Mouse (Mus musculus): ENCODE measurements around the gene Ednrb. TPM values are rescaled to one million over a fixed set of nuclear protein-coding genes. Genes with fewer than 3 reads are reported as not detected.
"Not testable (repeated sequence)": the region's sequence is repeated elsewhere in the genome, so short reads cannot be mapped to it uniquely, and the experiment has no call there.

The Ednrb gene
- polyA plus RNA-seq, 1 experiment from 2014 or later: 0.17 TPM

- in situ Hi-C loops (cut with MboI; ENCODE audit: low pct_unique_long_range_greater_than_20kb): no loop called here
- ChIA-PET POLR2A (no interaction called here), CTCF (interaction anchor here (1.3 kb wide), 1 partner anchor 16 kb away, joined by 3 read pairs; no protein-coding TSS in a partner anchor)
- ATAC-seq (no peak), DNase-seq (ENCODE audit: low read depth, low spot score) (no peak)
- TF ChIP-seq CTCF (IDR thresholded peaks at IDR 0.05): peak; percentile 22
- peaks cover 38% of the 10 kb centered on the region for H3K27me3 ChIP-seq
Observed at GRCm38 (mm10) chr14:103787547-103787946, 56.7 kb downstream of the Ednrb start.

- DNase-seq (ENCODE audit: low read depth, low spot score): no peak
- ChIA-PET POLR2A (no interaction called here), CTCF (interaction anchor here (1.3 kb wide), 1 partner anchor 21 kb away, joined by 3 read pairs; no protein-coding TSS in a partner anchor)
- no peak for TF ChIP-seq CTCF (IDR thresholded peaks at IDR 0.05)
- ATAC-seq: no peak
- peaks cover 33% of the 10 kb centered on the region for H3K27me3 ChIP-seq
- in situ Hi-C loops (cut with MboI; ENCODE audit: low pct_unique_long_range_greater_than_20kb): no loop called here
Observed at GRCm38 (mm10) chr14:103785096-103785965, 58.9 kb downstream of the Ednrb start.

GRCm38 (mm10) chr14:103780336-103780735, 63.9 kb downstream of the Ednrb start:
- DNase-seq (ENCODE audit: low read depth, low spot score); POLR2A ChIA-PET; CTCF ChIA-PET; ATAC-seq; in situ Hi-C loops (cut with MboI; ENCODE audit: low pct_unique_long_range_greater_than_20kb): not testable (repeated sequence)
- peaks cover 18% of the 10 kb centered on the region for H3K27me3 ChIP-seq

- H3K27me3 ChIP-seq: peaks cover 10% of the 10 kb centered on the region
- ChIA-PET CTCF (no interaction called here), POLR2A (no interaction called here)
- no peak for DNase-seq (ENCODE audit: low read depth, low spot score)
- ATAC-seq: no peak
- no peak for TF ChIP-seq CTCF (IDR thresholded peaks at IDR 0.05)
- in situ Hi-C loops (cut with MboI; ENCODE audit: low pct_unique_long_range_greater_than_20kb): no loop called here
Observed at GRCm38 (mm10) chr14:103779276-103779675, 64.9 kb downstream of the Ednrb start.

- DNase-seq (ENCODE audit: low read depth, low spot score) (no peak), ATAC-seq (no peak)
- no peak for TF ChIP-seq CTCF (IDR thresholded peaks at IDR 0.05)
- CTCF ChIA-PET: no interaction called here
- in situ Hi-C loops (cut with MboI; ENCODE audit: low pct_unique_long_range_greater_than_20kb): no loop called here
- POLR2A ChIA-PET: no interaction called here
- H3K27me3 ChIP-seq: peaks cover 7% of the 10 kb centered on the region
Observed at GRCm38 (mm10) chr14:103778533-103779151, 65.6 kb downstream of the Ednrb start.

GRCm38 (mm10) chr14:103778009-103778431, 66.2 kb downstream of the Ednrb start:
- no peak for ATAC-seq
- peaks cover under 1% of the 10 kb centered on the region for H3K27me3 ChIP-seq
- DNase-seq (ENCODE audit: low read depth, low spot score): no peak
- in situ Hi-C loops (cut with MboI; ENCODE audit: low pct_unique_long_range_greater_than_20kb): no loop called here
- TF ChIP-seq CTCF (IDR thresholded peaks at IDR 0.05): no peak
- CTCF ChIA-PET: no interaction called here
- POLR2A ChIA-PET: no interaction called here

GRCm38 (mm10) chr14:103777386-103777785, 66.8 kb downstream of the Ednrb start:
- CTCF ChIA-PET: no interaction called here
- H3K27me3 ChIP-seq: no peaks in the 10 kb centered on the region
- POLR2A ChIA-PET: no interaction called here
- ATAC-seq (no peak), DNase-seq (ENCODE audit: low read depth, low spot score) (no peak)
- in situ Hi-C loops (cut with MboI; ENCODE audit: low pct_unique_long_range_greater_than_20kb): no loop called here
- TF ChIP-seq CTCF (IDR thresholded peaks at IDR 0.05): no peak

- in situ Hi-C loops (cut with MboI; ENCODE audit: low pct_unique_long_range_greater_than_20kb): no loop called here
- ChIA-PET CTCF (no interaction called here), POLR2A (no interaction called here)
- no peak for TF ChIP-seq CTCF (IDR thresholded peaks at IDR 0.05)
- no peak for ATAC-seq
- peaks cover 4% of the 10 kb centered on the region for H3K27me3 ChIP-seq
- DNase-seq (ENCODE audit: low read depth, low spot score): no peak
Observed at GRCm38 (mm10) chr14:103769319-103770245, 74.6 kb downstream of the Ednrb start.

GRCm38 (mm10) chr14:103767488-103767887, 76.7 kb downstream of the Ednrb start:
- no peak for TF ChIP-seq CTCF (IDR thresholded peaks at IDR 0.05)
- in situ Hi-C loops (cut with MboI; ENCODE audit: low pct_unique_long_range_greater_than_20kb): no loop called here
- ATAC-seq (no peak), DNase-seq (ENCODE audit: low read depth, low spot score) (no peak)
- CTCF ChIA-PET: no interaction called here
- peaks cover 4% of the 10 kb centered on the region for H3K27me3 ChIP-seq
- POLR2A ChIA-PET: no interaction called here

Other genes starting within 250 kb of the Ednrb start
- 6.4 TPM for gene Slain1, start 194.2 kb downstream of the Ednrb start, polyA plus RNA-seq (2021)

All from Patski (cell line).